ENCODE assay signal across 12 mouse cellular contexts in genomic region chr8:47241421-47242078, GRCm38 (mm10).
A peak's percentile ranks its signal among the peaks of the same experiment; 100 is the strongest.
DNase-seq lines count a peak whose midpoint lies in the region; ATAC-seq and TF ChIP-seq lines count a peak whose summit lies in the region.
"Had no signal": no experiment of that assay in that cellular context is flagged by ENCODE, and none has a peak within 500 bp of the region (broad histone marks: within the 10 kb centered on the region; RNA-seq: fewer than 3 reads in every experiment).

No protein-coding gene starts in this region.

- no peak overlapping the region; the same call in 1 of the 2 replicates for H3K9ac ChIP-seq in heart, embryonic 13.5 days
- H3K9ac ChIP-seq in midbrain, embryonic 13.5 days (replicated peaks) = peak overlapping the region; percentile 67
- H3K9ac ChIP-seq in liver, embryonic 11.5 days (ENCODE audit: low read depth, low read length) = no peak overlapping the region
- H3K9ac ChIP-seq: liver, embryonic 14.5 days had no signal

- H3K4me3 ChIP-seq in heart, embryonic 13.5 days = 0 out of 2 replicates have a peak overlapping the region, but pooled peaks have one; percentile 38
- peak overlapping the region; percentile 48 for H3K4me3 ChIP-seq in hindbrain, embryonic 10.5 days
- H3K4me3 ChIP-seq in midbrain, embryonic 13.5 days (replicated peaks) = peak overlapping the region; percentile 34
- H3K4me3 ChIP-seq in liver, embryonic 11.5 days (ENCODE audit: low read depth, low read length) = no peak overlapping the region

- no peak for ATAC-seq in heart, embryonic 13.5 days (ENCODE audit: extremely low read depth, insufficient number of reproducible peaks, low FRiP score, low TSS enrichment)
- no peak for ATAC-seq in midbrain, embryonic 13.5 days
- no peak for ATAC-seq in liver, embryonic 11.5 days (replicated peaks; ENCODE audit: low FRiP score)
- ATAC-seq: activated CD4-positive, CD25-positive, alpha-beta regulatory T cell, adult 4 months; CD4-positive, CD25-positive, alpha-beta regulatory T cell, adult 4 months had no signal

- no peak for TF ChIP-seq CTCF in brain, embryonic 14.5 days (IDR thresholded peaks at IDR 0.05; ENCODE audit: borderline replicate concordance, extremely low read depth, insufficient read depth, insufficient read length)

- no peaks in the 10 kb centered on the region for H3K36me3 ChIP-seq in heart, embryonic 13.5 days
- H3K36me3 ChIP-seq in hindbrain, embryonic 10.5 days = no peaks in the 10 kb centered on the region
- H3K36me3 ChIP-seq in midbrain, embryonic 13.5 days = no peaks in the 10 kb centered on the region
- H3K36me3 ChIP-seq in liver, embryonic 11.5 days (ENCODE audit: control insufficient read depth, insufficient read depth, low read length) = no peaks in the 10 kb centered on the region

- H3K9me3 ChIP-seq in heart, embryonic 13.5 days = no peaks in the 10 kb centered on the region
- no peaks in the 10 kb centered on the region for H3K9me3 ChIP-seq in hindbrain, embryonic 10.5 days
- H3K9me3 ChIP-seq in midbrain, embryonic 13.5 days = no peaks in the 10 kb centered on the region
- no peaks in the 10 kb centered on the region for H3K9me3 ChIP-seq in liver, embryonic 11.5 days (ENCODE audit: control insufficient read depth, low read length)

- intact Hi-C loops in heart, postnatal 25 days (cut with DNase I) = no loop called here

- H3K27me3 ChIP-seq in heart, embryonic 13.5 days (replicated peaks) = no peaks in the 10 kb centered on the region
- no peaks in the 10 kb centered on the region for H3K27me3 ChIP-seq in hindbrain, embryonic 10.5 days (ENCODE audit: insufficient read depth, poor library complexity, severe bottlenecking)
- H3K27me3 ChIP-seq in midbrain, embryonic 13.5 days = no peaks in the 10 kb centered on the region
- no peaks in the 10 kb centered on the region for H3K27me3 ChIP-seq in liver, embryonic 11.5 days (replicated peaks; ENCODE audit: control insufficient read depth, insufficient read depth, low read length)

- peak overlapping the region; percentile 65 for H3K4me2 ChIP-seq in heart, embryonic 13.5 days
- H3K4me2 ChIP-seq in midbrain, embryonic 13.5 days (replicated peaks) = peak overlapping the region; percentile 62
- no peak overlapping the region for H3K4me2 ChIP-seq in liver, embryonic 11.5 days

- WGBS in heart, embryonic 13.5 days = 69% methylated on average over 13 of the region's 13 CpGs
- 50% methylated on average over 13 of the region's 13 CpGs for WGBS in hindbrain, embryonic 10.5 days
- WGBS in midbrain, embryonic 13.5 days = 10% methylated on average over 13 of the region's 13 CpGs
- WGBS in liver, embryonic 11.5 days = 80% methylated on average over 13 of the region's 13 CpGs

- DNase-seq in heart, postnatal 25 days (ENCODE audit: low spot score) = no peak
- peak; percentile 57 for DNase-seq in brain, embryonic 14.5 days (ENCODE audit: low read depth)
- no peak for DNase-seq in hindbrain, embryonic 10.5 days (ENCODE audit: low spot score)
- DNase-seq in liver, embryonic 11.5 days (ENCODE audit: low spot score) = no peak
- no peak for DNase-seq in adrenal gland, postnatal 36 days
- no peak for DNase-seq in natural killer cell, adult 2 months (ENCODE audit: low spot score in 2 of 2)
- DNase-seq: thymus, postnatal 14 days had no signal

- no peak for TF ChIP-seq POLR2A in brain, embryonic 14.5 days (IDR thresholded peaks at IDR 0.05; ENCODE audit: borderline replicate concordance, extremely low read depth, insufficient read depth, insufficient read length, poor library complexity, severe bottlenecking)

- H3K27ac ChIP-seq in heart, embryonic 13.5 days (replicated peaks) = no peak overlapping the region
- H3K27ac ChIP-seq in hindbrain, embryonic 10.5 days = peak overlapping the region; percentile 90
- peak overlapping the region; percentile 90 for H3K27ac ChIP-seq in midbrain, embryonic 13.5 days
- no peak overlapping the region for H3K27ac ChIP-seq in liver, embryonic 11.5 days (ENCODE audit: low read depth, low read length)
- H3K27ac ChIP-seq: liver, embryonic 14.5 days had no signal

- peaks cover 55% of the 10 kb centered on the region for H3K4me1 ChIP-seq in heart, embryonic 13.5 days
- H3K4me1 ChIP-seq in hindbrain, embryonic 10.5 days (replicated peaks) = peaks cover 79% of the 10 kb centered on the region
- H3K4me1 ChIP-seq in midbrain, embryonic 13.5 days (replicated peaks) = peaks cover 85% of the 10 kb centered on the region
- 0 out of 2 replicates have a peak, but pooled peaks cover 3% of the 10 kb centered on the region for H3K4me1 ChIP-seq in liver, embryonic 11.5 days (replicated peaks; ENCODE audit: control insufficient read depth, insufficient read depth, low read length)

Comparison
In these comparisons a context has a peak if more than half of its experiments do, and no peak if none do; other contexts are left out.
1. H3K27ac ChIP-seq: peak in hindbrain, embryonic 10.5 days (single experiment) and midbrain, embryonic 13.5 days (single experiment); none in heart, embryonic 13.5 days (single experiment) and liver, embryonic 11.5 days (single experiment).